Mouse (Mus musculus) kidney, adult 9 months (tissue): ENCODE measurements around the gene Fyb.

Experiments used
- DNase-seq: peaks from one replicate; pipeline ENCODE4 v3.0.0; 2022

The Fyb gene

DNA sequence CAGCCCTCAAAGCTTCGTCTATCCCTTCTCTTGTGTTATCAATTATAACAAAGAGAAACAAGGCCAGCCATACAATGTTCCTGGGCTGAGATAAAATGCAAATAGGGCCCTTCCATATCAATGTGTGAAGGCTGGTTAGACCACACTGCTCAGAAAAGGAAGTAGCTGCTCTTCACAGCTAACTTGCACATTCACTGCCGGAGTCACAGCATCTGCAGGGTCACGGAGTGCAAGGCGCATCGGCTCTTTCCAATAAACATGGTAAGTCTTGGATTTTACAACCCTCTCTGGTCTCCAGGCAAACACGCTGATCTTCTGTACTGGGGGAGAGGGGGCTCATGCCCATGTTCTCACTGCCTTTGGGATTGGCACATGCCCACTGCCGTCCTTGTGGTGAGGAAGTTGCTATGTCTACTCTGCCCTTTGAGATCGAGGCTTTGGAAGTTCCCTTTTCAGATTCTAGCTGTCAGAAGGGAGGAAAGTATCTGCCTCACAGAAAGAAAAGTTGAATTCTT is at the start of gene Fyb:
Gene Fyb, plus strand, starts transcription at position 201 of the 515 bp plus-strand sequence.
- no peak for DNase-seq

DNA sequence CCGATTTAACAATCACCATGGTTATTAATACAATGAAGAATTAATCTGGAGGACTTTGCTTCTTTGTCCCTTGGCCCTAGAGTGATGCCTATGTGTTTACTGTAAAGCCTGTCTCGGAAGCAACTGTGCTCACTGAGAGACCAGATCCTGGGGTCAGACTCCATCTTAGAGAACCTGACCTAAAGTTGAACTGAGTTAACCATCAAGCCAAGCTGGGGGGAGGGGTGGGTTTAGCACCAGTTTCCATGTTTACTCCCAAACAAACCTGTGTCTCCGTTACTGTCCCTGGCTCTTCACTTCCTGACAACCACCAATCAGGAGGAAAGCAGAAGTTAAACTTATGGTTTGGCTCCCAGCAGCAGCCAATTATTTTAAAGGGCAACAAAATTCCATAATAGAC is 39.1 kb upstream of the Fyb start:
- DNase-seq: peak; percentile 34

DNA sequence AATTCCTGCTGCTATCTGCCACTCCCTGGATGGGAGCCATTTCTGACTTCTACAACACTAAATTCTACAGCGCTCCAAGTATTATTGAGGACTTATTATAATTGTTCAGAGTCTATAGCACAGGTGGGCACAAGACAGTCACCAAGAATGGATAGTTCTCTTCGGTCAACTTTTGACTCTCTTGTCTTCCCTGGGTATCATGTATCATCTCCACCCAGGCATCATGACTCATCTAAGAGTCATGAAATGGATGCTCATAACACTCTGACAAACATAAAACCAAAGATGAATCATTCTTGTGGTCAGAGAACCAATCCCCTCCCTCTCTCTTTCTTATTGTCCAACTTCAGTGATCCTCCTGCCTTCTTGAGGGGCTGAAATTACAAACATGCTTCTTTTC is 30.3 kb upstream of the Fyb start:
- no peak for DNase-seq

DNA sequence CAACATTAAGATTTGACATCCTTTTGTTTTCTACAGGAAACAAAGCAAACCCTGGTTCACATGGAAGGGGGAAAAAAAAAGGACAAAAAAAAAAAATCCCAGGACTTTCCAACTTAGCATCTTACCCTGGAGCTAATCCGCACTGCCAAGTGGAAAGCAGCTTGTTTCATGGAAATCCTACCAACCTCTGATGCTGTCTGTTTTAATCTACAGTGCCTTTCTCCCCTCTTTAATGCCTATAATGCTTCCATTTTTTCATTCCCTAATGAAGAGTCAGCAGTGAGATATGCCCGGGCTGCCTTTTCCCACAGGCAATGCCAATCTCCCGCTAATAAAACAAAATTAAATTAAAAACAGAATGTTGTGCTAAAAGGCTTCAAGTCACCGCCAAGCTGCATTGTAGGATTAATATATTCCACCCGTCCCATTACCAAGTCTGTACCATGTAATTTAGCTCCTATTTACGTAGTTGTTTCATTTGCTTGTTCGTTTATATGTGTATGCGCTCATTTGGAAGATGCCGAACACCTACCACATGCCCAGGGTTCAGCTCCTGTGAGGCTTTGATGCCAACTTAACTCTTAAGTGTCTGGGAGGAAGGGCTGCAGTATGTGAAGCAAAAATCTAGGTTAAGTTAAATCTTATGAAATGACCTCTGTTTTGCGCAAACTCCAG is 24.1 kb upstream of the Fyb start:
- DNase-seq: no peak

DNA sequence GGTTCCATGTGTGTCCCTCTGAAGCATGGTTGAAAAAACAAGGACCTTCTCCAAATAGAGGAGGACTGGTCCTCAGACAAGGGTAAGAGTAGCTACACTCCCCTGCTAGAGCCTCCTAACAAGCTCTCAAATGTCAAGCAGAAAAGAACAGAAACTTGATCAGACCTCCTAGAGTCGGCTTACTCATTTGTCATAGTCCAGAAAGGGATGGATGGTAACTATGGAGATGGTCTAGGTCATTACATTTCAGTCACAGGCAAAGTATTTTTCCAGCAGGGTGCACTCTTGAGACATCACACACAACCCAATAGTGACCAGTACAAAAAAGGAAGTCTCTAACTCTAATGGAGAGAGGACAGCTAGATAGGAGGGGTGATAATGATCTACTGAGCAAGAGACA is 21.9 kb upstream of the Fyb start:
- peak; percentile 54 for DNase-seq

DNA sequence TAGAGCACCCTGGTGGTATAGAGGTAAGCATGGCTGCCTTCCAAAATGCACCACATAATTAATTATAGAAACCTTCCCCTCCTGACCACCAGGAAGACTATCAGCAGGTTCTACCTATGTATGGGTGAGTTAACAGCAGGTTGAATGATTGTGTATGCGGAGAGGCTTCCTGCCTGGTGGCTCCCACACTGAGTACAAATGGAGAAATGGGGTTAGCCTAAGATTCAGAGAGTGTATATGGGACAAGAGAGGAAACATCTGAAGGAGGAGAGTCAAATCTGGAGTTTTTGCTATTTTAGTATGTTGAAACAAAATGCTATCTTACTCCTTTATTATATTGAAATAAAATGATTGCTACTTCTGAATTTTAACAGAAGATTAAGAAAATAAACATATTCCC is 5.1 kb upstream of the Fyb start:
- no peak for DNase-seq

DNA sequence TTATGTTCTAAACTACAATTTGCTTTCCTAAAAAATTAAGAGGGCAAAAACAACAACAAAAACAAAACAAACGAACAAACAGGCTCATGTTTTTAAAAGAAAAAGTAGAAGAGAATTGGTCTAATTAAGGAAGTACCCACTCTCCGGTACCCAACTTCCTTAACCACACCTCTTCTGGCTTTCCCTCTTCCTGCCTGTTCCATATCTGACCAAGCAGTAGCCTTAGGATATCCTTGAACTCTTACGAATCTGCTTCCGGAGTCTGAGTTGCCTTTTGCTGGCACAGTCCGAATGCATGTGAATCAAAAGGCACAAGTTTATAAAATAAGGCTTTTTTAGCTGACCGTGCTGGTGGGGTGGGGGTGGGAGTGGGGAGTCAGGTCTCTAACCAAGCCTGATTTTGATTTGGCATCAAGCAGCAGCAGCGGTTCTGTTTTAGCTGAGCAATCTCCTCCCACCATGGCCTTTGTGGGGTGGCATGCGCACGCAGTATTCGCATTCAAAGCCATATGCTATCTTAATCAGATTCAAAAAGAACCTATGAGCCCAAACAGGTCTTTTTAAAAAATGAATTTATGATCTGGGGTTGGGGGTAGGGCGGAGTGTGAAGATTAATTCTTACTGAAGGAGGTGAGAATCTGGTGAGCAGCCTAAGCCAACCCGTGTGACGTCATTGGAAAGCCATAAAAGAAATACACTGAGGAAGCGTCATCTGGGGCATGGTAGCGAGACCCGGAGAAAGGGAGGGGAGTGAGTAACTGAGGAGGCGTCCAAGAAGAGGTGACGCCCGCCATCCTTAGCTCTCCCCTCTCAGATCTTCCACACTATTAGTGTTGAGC is 3.0 kb upstream of the Fyb start:
- DNase-seq: no peak

DNA sequence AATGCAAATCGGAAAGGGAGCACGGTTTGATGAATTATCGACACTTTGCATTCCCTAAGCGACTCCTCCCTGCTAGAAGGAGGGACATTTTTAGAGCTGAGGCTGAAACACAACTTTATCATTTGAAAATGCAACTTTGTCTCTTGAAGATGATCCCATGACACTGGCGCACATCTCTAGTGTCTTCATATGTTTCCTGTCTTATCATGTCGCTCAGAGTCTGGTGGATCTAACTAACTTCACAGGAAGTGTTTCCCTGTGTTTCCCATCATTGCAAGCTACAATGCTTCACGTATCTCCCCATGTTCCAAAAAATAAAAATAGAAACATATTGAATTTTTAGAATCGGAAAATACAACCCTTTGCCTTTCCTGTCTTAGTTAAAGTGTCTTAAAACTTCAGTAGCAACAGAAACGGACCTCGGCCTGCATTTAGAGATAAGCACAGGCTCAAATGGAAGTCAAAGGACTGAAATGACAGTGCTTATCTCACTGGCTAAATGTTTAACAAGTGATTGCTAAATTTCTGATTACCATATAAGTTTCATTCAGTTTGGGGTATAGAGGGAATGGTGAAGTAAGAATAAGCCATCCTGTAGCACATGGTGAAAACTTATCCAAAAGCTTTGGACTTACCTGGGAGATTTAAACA is 2.0 kb upstream of the Fyb start:
- no peak for DNase-seq

DNA sequence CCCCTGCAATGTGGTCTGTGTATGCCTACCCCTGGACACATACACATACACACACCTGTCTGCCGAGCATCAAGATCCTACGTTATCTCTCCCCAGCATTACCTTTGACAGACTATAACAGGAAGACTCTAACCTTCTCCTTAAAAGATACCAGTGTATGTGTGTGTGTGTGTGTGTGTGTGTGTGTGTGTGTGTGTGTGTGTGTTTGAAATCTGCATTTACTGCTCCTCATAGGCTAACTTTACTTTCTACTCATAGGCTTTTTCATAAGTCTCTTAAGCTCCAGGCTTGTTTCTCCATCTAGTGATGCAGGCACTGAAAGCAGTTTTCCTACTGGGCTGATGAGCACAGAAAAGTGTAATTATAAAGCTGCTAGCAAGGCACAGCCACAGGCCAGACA is 2.1 kb downstream of the Fyb start:
- no peak for DNase-seq

DNA sequence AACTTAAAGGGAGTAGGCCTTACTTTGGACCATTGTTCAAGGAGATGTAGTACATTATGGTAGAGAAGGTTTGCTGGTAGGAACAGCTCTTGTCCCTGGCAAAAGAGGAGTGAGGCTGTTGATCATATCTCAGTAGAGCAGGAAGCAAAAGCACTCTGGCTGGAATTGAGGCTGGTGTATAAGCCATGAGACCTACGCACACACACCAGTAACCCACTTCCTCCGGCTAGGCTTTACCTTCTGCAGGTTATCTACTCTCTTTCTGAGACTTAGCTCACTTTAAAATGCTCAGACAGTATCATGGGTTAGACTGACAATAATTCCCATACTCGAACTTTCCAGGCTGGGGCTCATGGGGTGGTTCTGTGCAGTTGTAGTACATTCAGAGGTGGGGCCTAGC is 2.7 kb downstream of the Fyb start:
- DNase-seq: no peak

DNA sequence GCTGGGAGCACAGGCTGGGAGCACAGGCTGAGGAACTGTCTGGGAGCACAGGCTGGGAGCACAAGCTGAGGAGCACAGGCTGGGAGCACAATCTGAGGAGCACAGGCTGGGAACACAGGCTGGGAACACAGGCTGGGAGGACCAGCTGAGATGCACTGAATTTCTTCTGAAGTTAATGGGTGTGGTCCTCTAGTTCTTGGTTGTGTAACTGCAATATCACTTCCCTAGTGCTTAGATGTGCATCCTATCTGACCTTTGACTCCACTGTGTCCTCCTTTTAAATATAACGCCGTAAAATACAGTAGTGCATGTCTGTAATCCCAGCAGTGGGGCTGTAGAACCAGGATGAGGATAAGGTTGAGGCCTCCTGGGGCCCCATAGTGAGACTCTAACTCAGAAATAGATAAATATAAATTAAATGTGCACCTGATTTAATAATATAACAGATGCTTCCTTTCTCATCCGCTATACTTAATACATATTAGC is 11.2 kb downstream of the Fyb start:
- no peak for DNase-seq

DNA sequence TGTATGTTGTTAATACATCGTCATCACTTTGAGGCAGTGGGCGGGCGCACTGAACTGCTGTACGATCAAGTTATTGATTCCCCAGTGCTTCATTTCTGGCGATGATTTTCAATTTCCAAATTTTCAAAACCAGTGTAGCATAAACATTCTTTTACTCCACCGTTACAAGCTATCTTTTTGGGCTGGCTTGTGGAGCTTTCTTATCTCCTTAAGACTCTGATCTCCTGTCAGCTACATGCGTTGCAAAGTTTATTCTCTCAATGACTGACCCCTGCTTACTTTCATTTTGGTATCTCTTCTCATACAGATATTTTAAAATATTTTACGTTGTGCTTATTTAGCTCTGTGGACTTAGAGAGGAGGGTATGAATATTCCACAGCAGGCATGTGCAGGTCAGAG is 11.9 kb downstream of the Fyb start:
- no peak for DNase-seq

DNA sequence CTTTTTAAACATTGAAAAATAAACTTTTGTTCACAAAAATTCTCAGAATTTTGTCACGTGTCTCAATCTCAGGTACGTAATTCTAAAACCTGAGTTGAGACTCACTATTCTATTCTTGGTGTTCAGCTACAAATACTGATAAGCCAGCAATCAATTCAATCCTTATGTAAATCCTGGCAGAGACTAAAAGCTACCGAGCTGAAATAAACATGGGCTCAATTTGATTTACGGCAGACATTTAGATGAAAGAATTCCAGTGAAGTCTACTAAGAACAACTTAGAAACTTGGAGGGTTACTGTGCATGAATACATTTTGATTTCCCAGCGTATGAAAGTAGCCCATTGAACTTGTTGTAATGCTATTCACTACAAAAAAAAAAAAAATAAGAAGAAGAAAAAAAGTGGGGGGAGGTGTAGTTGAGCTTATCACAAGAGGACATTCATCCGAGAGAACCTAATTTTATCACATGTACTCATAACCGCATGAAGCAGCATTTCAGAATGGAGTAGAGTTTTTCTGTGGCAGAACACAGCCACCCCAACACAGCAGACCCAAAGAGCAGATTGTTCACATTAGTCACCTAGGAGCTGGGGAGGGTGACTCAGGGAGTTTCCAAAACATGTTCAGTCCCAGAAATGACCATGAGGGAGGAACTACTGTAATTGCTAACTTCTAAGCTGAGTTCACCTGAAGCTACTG is 17.1 kb downstream of the Fyb start:
- no peak for DNase-seq

DNA sequence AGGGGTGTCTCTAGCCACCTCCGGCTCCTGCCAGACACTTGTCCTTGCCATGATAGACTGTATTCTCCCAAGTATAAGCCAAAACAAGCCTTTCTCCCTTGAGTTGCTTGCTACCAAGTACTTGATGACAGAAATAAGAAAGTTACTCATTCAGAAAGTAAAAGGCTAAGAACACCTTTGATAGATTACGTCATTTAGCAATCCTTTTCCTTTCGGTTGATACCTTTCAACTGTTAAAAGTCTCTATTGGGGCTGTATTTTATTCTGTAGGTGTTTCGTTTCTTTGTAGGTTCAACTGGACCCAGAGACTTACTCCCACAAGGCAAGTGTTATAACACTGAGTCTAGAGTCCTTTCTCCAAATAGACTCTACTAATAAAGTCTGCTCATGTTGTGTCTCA is 26.3 kb downstream of the Fyb start:
- no peak for DNase-seq

DNA sequence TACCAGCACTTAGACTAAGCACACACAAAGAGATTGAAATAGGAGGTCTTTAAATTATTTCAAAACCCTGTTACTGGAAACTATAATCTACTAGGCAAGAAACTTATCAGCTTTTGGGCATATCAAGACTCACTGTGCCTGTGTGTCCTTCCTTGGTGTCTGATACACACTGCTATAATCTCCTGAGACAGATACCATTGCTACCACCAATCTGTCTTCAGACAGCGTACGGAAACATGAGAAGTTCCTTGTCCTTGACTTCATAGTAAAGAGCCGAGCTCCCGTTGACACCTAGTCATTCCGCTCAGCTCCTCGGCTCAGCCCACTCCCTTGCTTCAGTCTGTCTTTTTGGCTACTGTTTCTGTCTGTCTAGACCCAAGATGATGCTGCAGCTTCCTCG is 29.2 kb downstream of the Fyb start:
- no peak for DNase-seq

DNA sequence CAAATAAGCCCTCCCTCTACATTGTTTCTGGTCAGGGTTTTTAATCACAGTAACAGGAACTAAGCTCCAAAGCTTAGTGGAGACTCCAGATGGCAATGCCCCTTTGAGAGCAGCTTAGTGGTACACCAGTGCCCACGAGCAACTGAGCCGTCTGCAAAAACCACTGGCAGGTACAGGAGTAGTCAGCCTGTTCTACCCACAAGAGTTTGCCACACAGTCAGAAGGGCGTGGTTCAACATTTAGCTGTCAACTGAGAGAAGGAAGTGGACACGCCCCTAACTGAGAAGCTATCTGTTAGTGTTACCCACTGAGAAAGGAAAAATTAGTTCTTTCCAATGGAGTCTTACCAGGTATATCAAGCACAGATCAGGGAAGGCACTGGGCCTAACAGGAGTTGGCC is 32.1 kb downstream of the Fyb start:
- no peak for DNase-seq

DNA sequence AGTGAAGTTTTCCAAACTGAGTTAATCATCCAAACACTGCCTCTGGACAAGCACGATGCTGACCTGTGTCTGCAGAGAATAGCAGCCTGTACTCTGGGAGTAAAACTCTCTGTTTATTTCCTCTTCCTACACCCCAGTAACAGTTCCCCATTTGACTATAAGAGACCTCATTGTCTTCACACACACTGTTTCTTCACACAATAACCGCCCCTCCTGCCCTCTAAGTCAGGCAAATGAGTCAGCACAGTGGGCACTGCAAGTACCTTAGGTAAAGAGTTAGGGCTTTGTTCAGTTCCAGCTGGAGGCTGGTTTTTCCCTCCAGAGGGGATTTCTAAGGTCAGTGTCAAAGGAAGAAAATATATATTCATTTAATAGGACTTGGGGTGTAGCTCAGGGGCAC is 32.9 kb downstream of the Fyb start:
- DNase-seq: no peak

DNA sequence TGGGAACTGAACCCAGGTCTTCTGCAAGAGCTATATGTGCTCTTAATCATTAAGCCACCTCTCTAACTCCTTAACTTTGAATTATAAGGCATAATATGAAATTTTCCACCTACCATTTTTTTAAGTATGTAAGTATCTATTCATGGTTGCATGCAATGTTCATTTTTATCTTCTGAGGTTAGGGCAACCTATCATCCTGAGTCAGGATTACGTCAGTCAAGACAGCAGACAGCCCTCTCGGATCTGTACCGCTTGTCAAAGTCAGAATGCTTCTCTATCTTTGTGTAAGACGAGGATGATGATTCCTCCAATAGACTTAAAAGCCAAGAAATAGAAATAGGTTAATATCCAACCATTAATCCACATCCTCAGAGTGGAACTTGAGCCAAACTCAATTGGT is 33.6 kb downstream of the Fyb start:
- DNase-seq: no peak

DNA sequence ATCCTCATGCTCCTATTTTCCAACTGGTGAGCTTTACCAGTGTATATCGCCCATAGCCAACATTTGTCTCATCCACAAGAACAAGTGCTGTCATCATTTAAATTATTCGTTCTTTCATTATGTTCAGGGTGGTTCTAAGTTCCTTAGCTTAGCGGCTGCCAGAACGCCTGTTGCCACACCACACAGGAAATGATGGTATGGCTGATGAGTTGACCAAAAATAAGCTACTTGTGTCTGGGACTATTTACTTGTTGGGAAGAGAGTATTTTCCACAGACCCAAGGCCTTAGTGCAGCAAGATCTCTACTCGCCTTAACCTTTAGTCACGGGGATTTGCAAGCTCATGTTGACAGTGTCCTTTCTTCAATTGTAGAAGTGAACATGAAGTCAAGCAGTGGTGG is 34.3 kb downstream of the Fyb start:
- no peak for DNase-seq

DNA sequence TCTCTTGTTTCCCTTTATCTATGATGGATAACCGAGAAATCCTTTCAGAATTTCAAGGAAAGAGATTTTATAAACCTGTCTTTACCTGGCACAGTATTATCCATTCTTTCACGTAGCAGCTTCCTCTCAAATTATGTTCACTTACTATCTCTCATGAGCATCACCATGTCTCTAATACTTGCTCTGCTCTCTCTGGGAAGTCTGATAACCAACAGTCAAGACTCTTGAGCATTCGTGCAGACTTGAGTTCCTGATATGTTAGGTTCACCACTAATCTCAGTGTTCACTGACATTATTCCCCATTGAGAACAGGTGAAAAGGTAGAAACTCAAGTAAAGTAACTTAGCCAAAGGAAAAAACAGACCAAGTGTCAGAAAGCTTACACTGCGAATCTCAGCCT is 34.9 kb downstream of the Fyb start:
- DNase-seq: no peak

DNA sequence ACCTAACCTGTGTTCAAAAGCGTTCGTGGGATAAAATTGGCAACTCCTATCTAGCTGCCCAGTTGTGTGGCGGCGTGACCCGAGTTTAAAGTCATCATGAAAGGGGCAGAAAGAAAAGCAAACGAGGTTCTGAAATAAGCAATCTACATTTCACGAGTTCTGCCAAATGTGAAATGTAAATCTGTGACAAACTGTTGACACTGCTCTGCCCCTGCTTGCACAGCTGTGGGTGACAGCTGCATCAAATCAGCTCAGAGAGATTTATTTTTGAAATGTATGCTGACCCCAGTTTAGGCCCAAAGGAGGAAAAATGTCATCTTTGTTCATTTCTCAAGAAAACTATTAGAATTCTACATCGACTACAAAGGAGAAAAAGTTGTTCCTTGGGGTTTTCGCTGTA is 36.5 kb downstream of the Fyb start:
- no peak for DNase-seq

DNA sequence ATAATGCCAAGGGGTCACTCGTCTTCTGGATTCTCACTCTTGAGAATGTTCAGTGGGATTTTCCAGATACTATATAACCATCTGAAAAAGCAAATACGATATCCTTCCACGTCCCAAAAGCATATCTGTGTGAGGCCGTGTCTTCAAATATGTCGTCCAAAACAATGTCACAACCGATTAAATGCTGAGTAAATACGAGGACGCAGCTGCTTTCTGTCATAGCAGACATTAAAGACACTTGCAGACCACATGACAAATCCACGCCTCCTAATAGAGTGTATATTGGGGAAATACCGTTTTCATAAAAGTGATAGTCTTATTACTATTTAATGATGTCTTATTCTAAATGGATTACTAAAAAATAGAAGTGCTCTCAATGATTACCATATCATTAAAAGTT is 38.0 kb downstream of the Fyb start:
- DNase-seq: no peak

DNA sequence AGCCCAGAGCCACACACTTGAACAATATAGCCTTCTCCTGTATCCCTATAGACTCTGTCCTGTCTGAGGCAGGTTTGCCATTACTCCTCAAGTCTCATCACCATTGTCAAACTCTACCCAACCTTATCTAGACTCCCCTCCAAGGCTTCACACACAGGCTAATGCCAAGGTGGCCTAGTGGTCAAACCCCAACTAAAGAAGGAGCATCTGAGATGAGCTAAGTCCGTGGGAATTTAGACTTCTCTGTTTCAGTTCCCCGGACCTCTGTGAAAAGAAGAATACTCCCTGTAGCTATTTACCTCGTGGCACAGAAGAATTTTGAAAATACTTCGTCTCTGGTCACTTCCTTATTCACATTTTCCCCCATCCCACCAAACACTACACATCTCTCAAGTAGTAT is 39.5 kb downstream of the Fyb start:
- no peak for DNase-seq
